Mouse (Mus musculus): ENCODE results near the gene Mbnl1.

Mbnl1 gene

DNA sequence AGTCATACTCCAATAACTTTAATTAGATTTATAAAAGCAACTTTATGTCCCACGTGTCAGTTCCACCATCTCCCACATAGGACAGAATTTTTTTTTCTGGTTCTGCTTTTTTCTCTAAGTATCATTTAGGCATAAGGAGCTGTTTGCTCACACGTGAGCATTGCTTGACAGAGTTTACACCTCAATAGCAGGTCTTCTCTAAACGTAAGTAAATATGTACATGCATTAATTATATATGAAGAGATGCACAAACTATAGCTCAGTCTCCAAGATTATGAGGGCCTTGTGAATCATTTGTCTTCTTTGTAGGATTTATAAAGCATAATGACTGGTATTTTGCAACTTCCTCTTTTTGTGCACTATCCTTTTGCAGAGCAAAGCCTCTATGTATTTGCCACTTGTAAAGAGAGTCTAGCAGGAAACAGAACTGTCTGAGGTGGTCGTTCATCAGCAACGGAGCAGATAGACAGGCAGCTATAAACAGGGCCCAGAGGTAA lies at the start of gene Mbnl1:
TSS of gene Mbnl1 (plus strand) at position 150 of the 497 bp plus-strand sequence.
- WGBS = 55% methylated on average over 5 of the region's 5 CpGs

- 89% methylated on average over 1 of the region's 1 CpGs for WGBS
Measured at GRCm38 (mm10) chr3:60424148-60424547, 48.5 kb upstream of the Mbnl1 start.

- WGBS = 98% methylated on average over 5 of the region's 5 CpGs
Measured at GRCm38 (mm10) chr3:60429049-60429448, 43.6 kb upstream of the Mbnl1 start.

- WGBS = 43% methylated on average over 1 of the region's 1 CpGs
Measured at GRCm38 (mm10) chr3:60437678-60438232, 34.9 kb upstream of the Mbnl1 start.

GRCm38 (mm10) chr3:60438715-60439114 lies 33.9 kb upstream of the Mbnl1 start:
- 82% methylated on average over 1 of the region's 1 CpGs for WGBS

DNA sequence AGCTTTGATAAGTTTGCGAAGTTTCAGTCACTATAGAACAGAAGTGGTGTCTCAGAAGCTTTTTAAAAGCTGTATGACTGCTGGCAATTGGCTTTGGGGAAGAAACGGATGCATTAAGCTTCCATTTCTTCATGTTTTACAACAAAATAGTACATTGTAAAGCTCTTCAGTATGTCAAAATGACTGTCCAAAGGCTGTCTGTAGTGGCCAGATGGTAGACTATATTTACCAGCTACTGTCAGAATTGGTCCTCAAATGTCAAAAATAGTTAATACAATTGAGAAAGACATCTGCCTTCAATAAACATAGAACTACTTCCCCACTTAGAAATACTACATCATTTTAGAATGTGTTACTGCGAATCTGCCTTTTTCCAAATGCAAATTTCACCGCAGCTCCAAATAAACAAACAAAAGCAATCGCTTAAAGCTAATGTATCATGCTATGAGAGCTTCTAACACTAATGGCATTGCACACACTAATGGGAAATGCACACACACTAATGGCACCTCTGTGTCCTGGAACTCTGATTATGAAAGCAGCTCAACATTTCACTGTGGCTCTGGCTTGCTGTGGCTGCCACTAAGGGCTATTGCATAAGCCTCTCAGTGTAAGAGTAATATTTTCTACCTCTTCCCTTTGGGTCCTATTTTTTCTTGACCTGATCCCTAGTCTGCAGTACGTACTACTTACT lies 10.7 kb upstream of the Mbnl1 start:
- WGBS = 60% methylated on average over 6 of the region's 6 CpGs

GRCm38 (mm10) chr3:60468667-60469066 lies 4.0 kb upstream of the Mbnl1 start:
- WGBS = 61% methylated on average over 2 of the region's 3 CpGs

DNA sequence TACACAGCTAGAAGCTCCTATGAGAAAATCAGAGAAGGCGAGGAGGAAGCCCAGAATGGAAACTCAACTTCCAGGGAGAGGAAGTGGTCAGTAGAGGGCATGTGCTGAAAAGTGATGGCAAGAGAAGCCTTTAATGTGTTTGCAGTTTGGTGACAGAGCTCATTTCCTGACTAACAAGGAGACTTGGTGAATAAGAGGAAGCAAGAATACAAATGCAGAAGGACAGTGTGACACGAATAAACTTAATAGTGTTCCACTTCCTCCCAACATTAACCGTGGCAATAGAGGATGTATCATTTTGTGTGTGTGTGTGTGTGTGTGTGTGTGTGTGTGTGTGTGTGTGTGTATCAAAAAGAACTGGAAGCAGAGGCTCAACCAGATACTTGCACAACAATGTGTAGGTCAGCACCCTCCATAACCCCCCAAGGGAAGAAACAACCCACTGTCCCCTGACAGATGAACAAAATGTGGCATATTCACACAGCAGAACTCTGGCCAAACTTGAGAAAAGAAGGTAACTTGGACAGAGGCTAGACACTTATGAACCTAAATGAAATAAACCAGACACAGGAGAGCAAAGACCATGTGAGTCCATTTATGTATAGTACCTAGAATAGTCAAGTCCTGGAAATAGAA lies 3.3 kb upstream of the Mbnl1 start:
- WGBS = 61% methylated on average over 2 of the region's 3 CpGs

DNA sequence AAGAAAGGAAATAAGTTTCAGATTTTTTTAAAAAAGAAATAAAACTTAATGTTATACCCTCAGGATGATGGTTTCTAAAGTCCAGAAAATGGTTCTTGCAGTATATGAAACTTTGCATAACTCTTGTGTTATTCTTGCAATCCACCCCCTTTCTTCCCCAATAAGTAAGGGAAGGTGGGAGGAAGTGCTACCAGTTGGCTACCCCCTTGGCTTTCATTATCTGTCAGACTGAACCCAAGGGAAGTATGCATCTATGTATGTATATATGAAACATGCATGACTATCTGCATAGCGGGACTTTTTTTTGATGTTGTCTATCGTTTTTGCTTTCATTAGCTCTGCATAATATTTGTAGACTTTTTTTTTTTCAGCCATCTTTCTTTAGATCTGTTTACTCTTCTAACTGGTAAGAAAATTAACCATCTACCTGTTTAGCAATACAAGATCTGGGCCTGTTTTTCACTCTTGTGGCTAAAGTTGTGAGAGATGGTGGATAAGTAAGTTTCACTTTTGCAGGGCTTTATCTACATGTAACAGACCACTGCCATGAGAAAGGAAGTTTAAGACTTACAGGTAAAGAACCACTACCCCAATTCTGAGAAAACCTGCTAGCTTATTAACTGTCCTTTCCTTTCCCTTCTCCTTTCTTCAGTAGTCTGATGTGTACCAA lies 484 bp upstream of the Mbnl1 start:
- 81% methylated on average over 2 of the region's 2 CpGs for WGBS

GRCm38 (mm10) chr3:60473861-60474653 lies 1.4 kb downstream of the Mbnl1 start:
- WGBS = 70% methylated on average over 11 of the region's 11 CpGs

DNA sequence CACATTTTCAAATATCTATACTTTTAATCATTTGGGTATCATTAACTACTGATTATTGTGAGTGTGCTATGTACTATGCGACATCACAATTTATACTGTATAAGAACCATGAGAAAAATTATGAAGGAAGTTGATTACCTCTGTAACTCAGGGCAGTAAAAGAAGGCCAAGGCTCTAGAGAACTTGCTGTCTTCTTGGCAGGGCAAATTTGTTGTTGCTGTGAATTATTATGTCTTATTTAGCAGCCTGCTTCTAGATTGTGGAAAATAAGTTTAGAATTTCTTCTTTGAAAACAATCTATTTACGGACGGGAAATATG lies 2.0 kb downstream of the Mbnl1 start:
- WGBS = 66% methylated on average over 3 of the region's 3 CpGs

DNA sequence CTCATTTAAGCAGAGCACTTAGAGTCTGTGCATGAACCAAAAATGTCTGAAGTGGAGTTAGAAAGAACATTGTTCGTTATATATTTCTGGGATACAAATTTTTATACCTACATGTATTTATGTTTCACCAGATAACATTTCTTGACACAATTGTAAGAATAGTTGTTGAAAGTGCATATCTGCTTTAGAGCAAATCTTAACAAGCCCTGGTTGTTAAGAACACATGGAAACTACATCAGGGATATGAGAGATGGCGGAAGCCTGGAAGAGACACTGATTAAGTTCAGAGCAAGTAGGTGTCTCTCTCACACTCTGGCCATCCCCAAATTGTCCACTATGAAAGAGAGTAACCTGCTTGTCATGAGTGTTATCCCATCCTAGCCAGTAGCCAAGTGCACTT lies 2.4 kb downstream of the Mbnl1 start:
- WGBS = 74% methylated on average over 2 of the region's 2 CpGs

DNA sequence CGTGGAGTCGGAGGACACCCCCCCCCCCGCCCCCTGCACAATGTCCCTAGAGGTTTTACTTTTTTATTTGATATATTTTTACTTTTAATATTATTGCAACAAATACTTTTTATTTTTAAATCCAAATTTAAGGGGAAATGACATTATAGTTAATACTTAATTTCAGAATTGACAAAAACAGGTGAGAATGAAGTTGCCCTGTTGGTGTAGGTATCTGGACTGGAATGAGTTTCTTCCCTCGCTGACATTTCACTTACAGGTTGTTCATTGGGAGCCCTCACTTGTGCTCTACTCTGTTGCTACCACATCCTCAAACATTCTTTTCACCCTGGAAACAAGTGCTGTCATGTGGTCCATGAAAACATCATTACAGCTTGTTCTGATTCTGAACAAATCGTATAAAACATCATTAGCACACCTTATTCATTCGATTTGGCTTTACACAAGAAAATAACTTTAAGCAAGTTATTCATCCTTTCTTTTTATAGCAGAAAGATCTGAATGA lies 4.2 kb downstream of the Mbnl1 start:
- WGBS = 85% methylated on average over 6 of the region's 6 CpGs

- 79% methylated on average over 2 of the region's 2 CpGs for WGBS
Measured at GRCm38 (mm10) chr3:60478433-60478832, 5.8 kb downstream of the Mbnl1 start.

DNA sequence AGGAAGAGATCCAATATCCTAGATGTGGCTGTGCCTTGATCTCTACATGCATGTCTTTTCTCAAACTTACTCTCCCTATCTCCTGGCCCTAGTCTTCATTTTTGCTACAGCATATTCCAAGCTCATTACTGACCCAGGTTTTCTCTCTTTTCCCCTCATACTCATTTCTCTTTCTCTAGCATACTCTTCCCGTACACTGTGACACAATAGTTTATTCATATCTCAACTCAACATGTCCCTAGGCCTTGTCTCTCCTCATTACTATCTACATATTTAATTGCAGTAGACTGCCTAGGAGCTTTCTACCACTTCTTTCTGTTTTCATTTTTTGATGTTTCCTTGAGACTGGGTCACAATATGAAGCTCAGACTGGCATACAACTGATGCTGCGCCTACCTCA lies 8.1 kb downstream of the Mbnl1 start:
- 88% methylated on average over 2 of the region's 2 CpGs for WGBS

- WGBS = 84% methylated on average over 2 of the region's 2 CpGs
Measured at GRCm38 (mm10) chr3:60481740-60482399, 9.2 kb downstream of the Mbnl1 start.

- 84% methylated on average over 4 of the region's 4 CpGs for WGBS
Measured at GRCm38 (mm10) chr3:60485987-60486712, 13.5 kb downstream of the Mbnl1 start.

DNA sequence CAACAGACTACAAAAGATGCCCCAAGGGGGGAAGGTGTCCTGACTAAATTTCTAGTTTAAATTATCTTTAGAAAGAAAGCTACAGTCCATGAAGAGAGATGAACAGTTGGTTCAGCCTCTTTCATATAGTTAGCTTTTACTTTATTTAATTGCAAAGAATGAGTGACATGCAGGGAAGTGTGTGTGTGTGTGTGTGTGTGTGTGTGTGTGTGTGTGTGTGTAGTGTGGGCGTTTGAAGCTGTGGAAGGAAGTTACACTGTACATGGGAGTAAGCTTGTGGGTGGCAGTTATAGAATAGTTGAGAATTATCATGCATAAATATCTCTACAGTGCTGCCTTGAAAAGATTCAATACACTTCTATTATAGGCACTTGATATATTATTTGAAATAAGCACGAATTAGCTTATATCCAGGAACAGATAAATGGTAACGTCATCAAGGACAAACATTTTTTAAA lies 14.1 kb downstream of the Mbnl1 start:
- 53% methylated on average over 3 of the region's 3 CpGs for WGBS

DNA sequence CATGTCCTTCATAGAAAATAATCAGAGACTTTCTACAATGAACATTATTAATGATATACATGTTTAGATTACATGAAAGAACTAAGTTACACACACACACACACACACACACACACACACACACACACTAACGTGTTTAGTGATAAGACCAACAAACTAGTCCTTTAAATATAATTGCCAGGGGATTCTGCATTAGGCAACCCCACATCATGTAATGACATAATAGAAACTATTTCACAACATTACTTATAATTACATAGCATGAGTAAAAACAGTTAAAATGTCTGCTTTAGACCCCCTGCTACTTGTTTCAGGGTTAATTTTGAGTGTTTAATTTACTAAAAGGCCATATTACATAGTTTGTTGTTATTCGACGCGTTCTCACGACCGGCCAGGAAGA lies 16.9 kb downstream of the Mbnl1 start:
- 94% methylated on average over 6 of the region's 6 CpGs for WGBS
